In the genomic region with DNA sequence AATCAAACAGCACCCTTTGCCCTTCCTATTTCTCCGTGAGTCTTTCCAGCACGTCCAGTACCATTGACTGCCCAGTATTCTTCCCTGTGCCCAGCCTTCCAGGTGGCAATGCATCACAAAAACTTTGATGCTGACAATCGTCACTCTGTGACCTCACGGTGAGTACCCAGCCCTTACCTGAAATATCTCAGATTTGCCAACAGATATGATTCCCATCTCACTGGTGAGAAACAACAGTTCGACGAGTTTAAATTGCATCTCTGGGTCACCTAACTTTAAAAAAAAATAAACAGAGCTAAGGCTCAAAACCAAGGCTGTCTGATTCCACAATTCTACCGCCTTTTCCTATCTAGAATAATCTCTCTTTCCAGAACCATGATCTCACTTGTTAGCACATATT, we compare ENCODE assay signal across 20 mouse cellular contexts. TPM values are rescaled to one million over a fixed set of nuclear protein-coding genes. Genes with fewer than 3 reads are reported as not detected.
DNase-seq lines count a peak whose midpoint lies in the region; ATAC-seq and TF ChIP-seq lines count a peak whose summit lies in the region.
"Had no signal": no experiment of that assay in that cellular context is flagged by ENCODE, and none has a peak within 500 bp of the region (broad histone marks: within the 10 kb centered on the region; RNA-seq: fewer than 3 reads in every experiment).

A gene (minus strand): TSS at position 101 of the 400 bp plus-strand sequence.

- H3K9me3 ChIP-seq in heart, embryonic 12.5 days (replicated peaks), result no peaks in the 10 kb centered on the region
- H3K9me3 ChIP-seq in liver, embryonic 12.5 days (replicated peaks), result no peaks in the 10 kb centered on the region
- H3K9me3 ChIP-seq: heart, embryonic 15.5 days had no signal

- TF ChIP-seq CTCF in heart, adult 2 months (IDR thresholded peaks at IDR 0.05), result no peak
- no peak for TF ChIP-seq CTCF in testis, adult 2 months (IDR thresholded peaks at IDR 0.05; ENCODE audit: control insufficient read depth, insufficient read depth, insufficient replicate concordance, low read depth, low read length)
- no peak for TF ChIP-seq CTCF in thymus, adult 2 months (IDR thresholded peaks at IDR 0.05; ENCODE audit: borderline replicate concordance, control insufficient read depth, extremely low read depth, insufficient read depth, low read length, poor library complexity)

- no peak for TF ChIP-seq EP300 in heart, adult 2 months (IDR thresholded peaks at IDR 0.05; ENCODE audit: insufficient read depth, low read depth, low read length)

- no peak for DNase-seq in heart, adult 2 months
- DNase-seq in testis, postnatal 14 days (ENCODE audit: low spot score), result no peak
- no peak for DNase-seq in thymus, adult 2 months
- no peak for DNase-seq in cerebellum, adult 18-20 months
- DNase-seq in frontal cortex, postnatal 10 days (ENCODE audit: low spot score in 2 of 2), result no peak
- DNase-seq: B cell, adult 2 months; cerebellum, adult 8-10 months; embryo, embryonic 11 days; gastrocnemius, postnatal 36 days; kidney, adult 18-20 months; lung, embryonic 14.5 days had no signal

- no peak for ATAC-seq in heart, embryonic 12.5 days (ENCODE audit: insufficient number of reproducible peaks, low FRiP score)
- no peak for ATAC-seq in liver, embryonic 12.5 days
- ATAC-seq: hindbrain, postnatal 0 days had no signal

- peaks cover 2% of the 10 kb centered on the region; the same call in 1 of the 2 replicates for H3K4me1 ChIP-seq in heart, embryonic 12.5 days (replicated peaks)
- H3K4me1 ChIP-seq in heart, adult 2 months (ENCODE audit: control insufficient read depth, insufficient read depth, low read length), result no peaks in the 10 kb centered on the region
- no peaks in the 10 kb centered on the region for H3K4me1 ChIP-seq in testis, adult 2 months (ENCODE audit: control insufficient read depth, insufficient read depth, low read length)
- peaks cover 87% of the 10 kb centered on the region for H3K4me1 ChIP-seq in liver, embryonic 12.5 days
- H3K4me1 ChIP-seq in thymus, adult 2 months (replicated peaks; ENCODE audit: control insufficient read depth, insufficient read depth, low read length), result peaks cover 35% of the 10 kb centered on the region
- H3K4me1 ChIP-seq: heart, embryonic 15.5 days had no signal

- H3K27me3 ChIP-seq in heart, embryonic 12.5 days (replicated peaks), result no peaks in the 10 kb centered on the region; the same call in 1 of the 2 replicates
- no peaks in the 10 kb centered on the region for H3K27me3 ChIP-seq in heart, adult 2 months (ENCODE audit: control insufficient read depth, insufficient read depth, low read length)
- H3K27me3 ChIP-seq in testis, adult 2 months (ENCODE audit: control insufficient read depth, insufficient read depth, low read length), result no peaks in the 10 kb centered on the region
- no peaks in the 10 kb centered on the region for H3K27me3 ChIP-seq in liver, embryonic 12.5 days (replicated peaks)
- H3K27me3 ChIP-seq in thymus, adult 2 months (ENCODE audit: control insufficient read depth, insufficient read depth, low read length), result no peaks in the 10 kb centered on the region
- H3K27me3 ChIP-seq: heart, embryonic 15.5 days had no signal

- WGBS in heart, embryonic 12.5 days, result 77% methylated on average over 7 of the region's 7 CpGs
- WGBS in heart, adult 2 months, result 79% methylated on average over 7 of the region's 7 CpGs
- 78% methylated on average over 7 of the region's 7 CpGs for WGBS in liver, embryonic 12.5 days (ENCODE audit: insufficient replicate concordance)
- 94% methylated on average over 7 of the region's 7 CpGs for WGBS in thymus, adult 2 months

- H3K4me3 ChIP-seq in heart, embryonic 12.5 days, result no peak within 1 kb of the TSS
- no peak within 1 kb of the TSS for H3K4me3 ChIP-seq in heart, adult 2 months
- H3K4me3 ChIP-seq in testis, adult 2 months (ENCODE audit: control insufficient read depth, low read depth, low read length), result peak within 1 kb of the TSS; percentile 76
- peak within 1 kb of the TSS; percentile 8; the same call in 1 of the 2 replicates for H3K4me3 ChIP-seq in liver, embryonic 12.5 days
- H3K4me3 ChIP-seq in thymus, adult 2 months (ENCODE audit: control insufficient read depth, insufficient read depth, low read length), result no peak within 1 kb of the TSS
- H3K4me3 ChIP-seq: heart, embryonic 15.5 days had no signal

- H3K27ac ChIP-seq in heart, embryonic 12.5 days (ENCODE audit: poor library complexity, severe bottlenecking), result no peak within 1 kb of the TSS
- H3K27ac ChIP-seq in heart, adult 2 months, result no peak within 1 kb of the TSS
- peak within 1 kb of the TSS; percentile 54; the same call in 1 of the 2 replicates for H3K27ac ChIP-seq in testis, adult 2 months (ENCODE audit: control insufficient read depth, insufficient read depth, low read depth, low read length)
- H3K27ac ChIP-seq in liver, embryonic 12.5 days, result peak within 1 kb of the TSS; percentile 99
- no peak within 1 kb of the TSS for H3K27ac ChIP-seq in thymus, adult 2 months (ENCODE audit: control insufficient read depth, insufficient read depth, low read length)
- H3K27ac ChIP-seq: heart, embryonic 15.5 days; hindbrain, postnatal 0 days had no signal

- no peaks in the 10 kb centered on the region for H3K36me3 ChIP-seq in heart, embryonic 12.5 days
- H3K36me3 ChIP-seq in heart, adult 2 months (ENCODE audit: control insufficient read depth, insufficient read depth, low read length), result no peaks in the 10 kb centered on the region
- no peaks in the 10 kb centered on the region for H3K36me3 ChIP-seq in testis, adult 2 months (ENCODE audit: control insufficient read depth, insufficient read depth, low read length)
- no peaks in the 10 kb centered on the region for H3K36me3 ChIP-seq in liver, embryonic 12.5 days
- no peaks in the 10 kb centered on the region for H3K36me3 ChIP-seq in thymus, adult 2 months (ENCODE audit: control insufficient read depth, insufficient read depth, low read length)
- H3K36me3 ChIP-seq: heart, embryonic 15.5 days had no signal

- intact Hi-C loops in heart, adult 2 months (cut with DNase I), result no loop called here

- H3K4me2 ChIP-seq in heart, embryonic 12.5 days, result no peak within 1 kb of the TSS
- peak within 1 kb of the TSS; percentile 43 for H3K4me2 ChIP-seq in liver, embryonic 12.5 days
- H3K4me2 ChIP-seq: heart, embryonic 15.5 days; lung, embryonic 14.5 days had no signal

- H3K9ac ChIP-seq in heart, embryonic 12.5 days, result no peak within 1 kb of the TSS
- H3K9ac ChIP-seq in heart, adult 2 months (ENCODE audit: low read depth, low read length), result no peak within 1 kb of the TSS
- H3K9ac ChIP-seq in liver, embryonic 12.5 days, result peak within 1 kb of the TSS; percentile 60
- H3K9ac ChIP-seq: heart, embryonic 15.5 days; lung, embryonic 14.5 days had no signal

- TF ChIP-seq POLR2A in heart, adult 2 months (IDR thresholded peaks at IDR 0.05; ENCODE audit: insufficient read depth, low read depth, low read length), result no peak
- no peak; the same call in 1 of the 2 replicates for TF ChIP-seq POLR2A in testis, adult 2 months (IDR thresholded peaks at IDR 0.05; ENCODE audit: control insufficient read depth, low read depth, low read length)
- TF ChIP-seq POLR2A in thymus, adult 2 months (IDR thresholded peaks at IDR 0.05; ENCODE audit: control insufficient read depth, extremely low read depth, insufficient read depth, low read length, poor library complexity), result no peak

- no peaks in the 10 kb centered on the region for H3K79me2 ChIP-seq in heart, adult 2 months (replicated peaks; ENCODE audit: control insufficient read depth, insufficient read depth, low read length)

RNA-seq across cellular contexts. Expression of the gene that starts here (rescaled TPM):
- 9.7 and 12.4 TPM in 2 replicates for polyA plus RNA-seq in heart, embryonic 12.5 days (2016; fragmentation: Nextera tagmentation; extraction: Ambion mirVana)
- total RNA-seq in heart, adult 2 months (2021), result under 1 TPM; 0.10 to 0.73 TPM
- 0.06 TPM in 1 of 2 replicates, not detected in the other for polyA plus RNA-seq in heart, adult 2 months (2012; rRNA removed)
- 54.7 and 57.4 TPM in 2 replicates for polyA plus RNA-seq in testis, adult 2 months (2012; rRNA removed)
- 425 and 445 TPM in 2 replicates for polyA plus RNA-seq in liver, embryonic 12.5 days (2016; fragmentation: Nextera tagmentation; extraction: Ambion mirVana)
- polyA plus RNA-seq in thymus, adult 2 months (2012; rRNA removed), result 0.93 and 1.3 TPM in 2 replicates
- total RNA-seq: adrenal gland, adult 18-20 months; gastrocnemius, postnatal 36 days; hindbrain, postnatal 0 days; layer of hippocampus, postnatal 25 days; left cerebral cortex, postnatal 25 days had no signal
- polyA plus RNA-seq: hindbrain, postnatal 0 days; small intestine, adult 2 months had no signal

Comparison
In these comparisons a context has a peak if more than half of its experiments do, and no peak if none do; other contexts are left out.
1. H3K27ac ChIP-seq: peak in testis, adult 2 months (single experiment) and liver, embryonic 12.5 days (single experiment); none in heart, embryonic 12.5 days (single experiment), heart, adult 2 months (single experiment) and thymus, adult 2 months (single experiment).
2. H3K4me3 ChIP-seq: peak in testis, adult 2 months (single experiment) and liver, embryonic 12.5 days (single experiment); none in heart, embryonic 12.5 days (single experiment), heart, adult 2 months (single experiment) and thymus, adult 2 months (single experiment).